Mouse (Mus musculus) thymus, adult 2 months (tissue): ENCODE results near the gene Zdhhc11.

ENCODE experiments used
- CTCF ChIP-seq: fragments of 200-500 bp; IDR thresholded peaks from 2 replicates; pipeline ENCODE4 v1.5.1; 2012; ENCODE audit warnings: mild to moderate bottlenecking, control low read depth, low read length, moderate library complexity, borderline replicate concordance; ENCODE audit not compliant: control insufficient read depth, poor library complexity, insufficient read depth; ENCODE audit errors: extremely low read depth
- POLR2A ChIP-seq: fragments of 200-500 bp; IDR thresholded peaks from 2 replicates; pipeline ENCODE4 v1.6.1; 2012; ENCODE audit warnings: mild to moderate bottlenecking, low read length, control low read depth, moderate library complexity; ENCODE audit not compliant: control insufficient read depth, poor library complexity, insufficient read depth; ENCODE audit errors: extremely low read depth

- TF ChIP-seq CTCF = no peak
- no peak for TF ChIP-seq POLR2A
Observed at GRCm38 (mm10) chr13:73976935-73977334, 13.3 kb downstream of the Zdhhc11 start.
